Mouse (Mus musculus) ovary, postnatal 14 days (tissue): ENCODE measurements around the gene Pard6b.

Source experiments
- DNase-seq: peaks from one replicate; pipeline ENCODE4 v3.0.0; 2022; ENCODE audit warnings: low spot score

The Pard6b gene

DNA sequence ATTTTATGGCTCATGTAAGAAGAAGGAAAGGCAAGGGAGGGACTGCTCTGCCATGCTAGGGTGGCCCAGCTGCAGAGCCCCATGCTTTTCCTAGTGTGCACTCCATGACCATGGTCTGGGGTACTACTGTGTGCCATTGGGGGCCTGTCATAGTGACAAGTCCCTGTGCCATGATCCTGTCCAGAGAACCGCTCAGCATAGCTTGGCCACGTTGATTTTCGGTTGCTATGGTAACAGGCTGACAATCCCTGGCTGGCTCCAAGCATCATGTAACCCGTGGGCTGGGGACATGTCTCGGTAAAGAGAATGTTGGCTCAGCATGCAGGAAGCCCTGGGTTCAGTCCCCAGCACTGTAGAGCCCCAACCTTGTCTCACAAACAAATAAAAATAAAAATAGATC, 63.0 kb downstream of the Pard6b start:
- no peak for DNase-seq

DNA sequence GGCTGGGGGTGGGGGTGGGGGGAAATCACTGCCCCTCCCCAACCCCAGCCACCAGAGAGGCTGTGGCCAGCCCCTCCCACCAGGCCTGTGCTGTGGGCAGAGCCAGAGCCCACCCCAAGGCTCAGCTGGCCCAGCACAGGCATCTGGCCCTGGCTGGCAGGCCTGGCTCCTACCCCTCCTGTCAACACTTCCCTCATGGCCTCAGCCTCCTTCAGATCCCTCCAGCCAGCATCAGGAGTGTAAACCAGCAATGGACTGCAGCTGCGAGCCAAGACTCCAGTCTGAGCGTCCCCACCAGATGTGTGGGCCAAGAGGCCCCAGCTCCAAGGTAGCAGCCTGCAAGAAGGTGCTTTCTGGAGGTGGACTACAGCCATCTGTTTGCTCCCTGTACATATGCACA, 64.6 kb downstream of the Pard6b start:
- DNase-seq = no peak

DNA sequence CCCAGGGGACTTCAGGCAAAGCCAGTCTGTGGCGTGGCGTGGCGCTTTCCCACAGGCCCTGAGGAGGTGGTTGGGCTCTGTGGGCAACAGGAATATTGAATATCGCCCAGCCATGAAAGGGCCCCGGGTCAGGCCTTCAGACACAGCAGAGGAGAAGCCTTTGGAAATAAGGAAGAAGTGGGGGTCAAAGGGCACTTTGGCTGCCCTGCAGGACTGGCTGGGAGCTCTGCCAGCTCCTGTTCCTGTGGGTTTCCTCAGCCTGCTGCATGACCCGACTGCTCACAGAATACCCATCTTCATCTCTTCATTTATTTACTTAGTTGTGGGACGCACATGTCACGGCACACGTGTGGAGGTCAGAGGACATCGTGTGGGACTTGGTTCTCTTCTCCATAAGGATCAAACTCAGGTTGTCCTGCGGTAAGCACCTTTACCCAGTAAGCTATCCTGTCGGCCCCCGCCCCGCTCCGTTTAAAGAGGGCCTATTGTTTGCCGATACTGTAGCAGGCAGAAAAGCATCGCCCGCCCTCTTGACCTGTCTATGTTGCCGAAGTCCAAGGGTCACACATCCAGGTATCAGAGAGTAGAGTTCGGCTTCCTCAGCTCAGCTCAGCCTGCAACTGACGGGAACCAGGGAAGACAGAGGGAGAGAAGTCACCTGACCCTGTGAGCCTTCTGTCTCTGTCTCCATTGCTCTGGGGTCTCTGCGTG, 67.1 kb downstream of the Pard6b start:
- no peak for DNase-seq

DNA sequence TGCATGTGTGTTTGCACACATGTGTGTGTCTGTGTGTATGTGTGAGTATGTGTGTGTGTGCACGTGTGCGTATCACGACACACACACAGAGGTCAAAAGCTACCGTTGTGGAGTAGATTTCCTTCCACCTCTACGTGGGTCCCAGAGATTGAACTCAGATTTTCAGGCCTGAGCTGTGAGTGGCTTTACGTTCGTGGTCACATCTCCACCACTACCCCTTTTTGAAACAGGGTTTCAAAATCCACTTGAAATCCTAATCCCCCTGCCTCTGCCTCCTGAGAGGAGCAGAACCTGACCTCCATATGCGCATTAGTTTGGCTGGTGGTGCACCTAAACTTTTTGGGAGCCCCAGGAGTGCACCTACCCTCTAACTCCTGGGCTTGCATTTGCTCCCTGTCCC, 68.4 kb downstream of the Pard6b start:
- DNase-seq = no peak
